Mouse (Mus musculus) limb, embryonic 12.5 days (tissue): ENCODE measurements around the gene Dlg4. TPM values are rescaled to one million over a fixed set of nuclear protein-coding genes. Genes with fewer than 3 reads are reported as not detected.
A peak's percentile ranks its signal among the peaks of the same experiment; 100 is the strongest.

Experiments used
- ATAC-seq: fragments of 200-750 bp; cut with Nextera tagmentation; 2 replicates; pipeline ENCODE4 v1.8.0; 2017; ENCODE audit warnings: low read depth, moderate TSS enrichment; ENCODE audit not compliant: insufficient number of reproducible peaks, insufficient read depth, low FRiP score, low TSS enrichment
- H3K27ac ChIP-seq: fragments of 300-500 bp; sonication (generic); 2 replicates; pipeline ENCODE4 v1.5.1; 2016; ENCODE audit warnings: mild to moderate bottlenecking, moderate library complexity
- H3K27me3 ChIP-seq: fragments of 300-500 bp; sonication (generic); 2 replicates; pipeline ENCODE4 v1.6.1; 2016; ENCODE audit warnings: mild to moderate bottlenecking, moderate library complexity
- H3K36me3 ChIP-seq: fragments of 300-500 bp; sonication (generic); 2 replicates; pipeline ENCODE4 v1.6.1; 2016; ENCODE audit warnings: mild to moderate bottlenecking, moderate library complexity
- H3K4me1 ChIP-seq: fragments of 300-500 bp; sonication (generic); replicated peaks from 2 replicates; pipeline ENCODE4 v1.6.1; 2016
- H3K4me2 ChIP-seq: fragments of 300-500 bp; sonication (generic); 2 replicates; pipeline ENCODE4 v1.6.1; 2016; ENCODE audit warnings: mild to moderate bottlenecking, moderate library complexity
- H3K4me3 ChIP-seq: fragments of 300-500 bp; sonication (generic); replicated peaks from 2 replicates; pipeline ENCODE4 v1.5.1; 2016; ENCODE audit warnings: mild to moderate bottlenecking
- H3K9ac ChIP-seq: fragments of 300-500 bp; sonication (generic); replicated peaks from 2 replicates; pipeline ENCODE4 v1.6.1; 2016; ENCODE audit warnings: mild to moderate bottlenecking, moderate library complexity
- H3K9me3 ChIP-seq: fragments of 300-500 bp; sonication (generic); 2 replicates; pipeline ENCODE4 v1.6.1; 2016; ENCODE audit warnings: mild to moderate bottlenecking, moderate library complexity
- WGBS: fragments of 180-500 bp; shearing (Covaris S2); methylation state at CpG from one replicate; pipeline ENCODE4 v1.1.7; 2016; 5-methylcytosine and 5-hydroxymethylcytosine counted together
- polyA plus RNA-seq: library from polyadenylated mRNA; unstranded; fragments of >200 nt; fragmentation: Nextera tagmentation; extraction: Ambion mirVana; gene quantifications from 2 replicates; pipeline ENCODE4 v1.2.1, GENCODE M21; 2016

Gene Dlg4
- polyA plus RNA-seq, 1 experiment from 2014 or later = 10.6 TPM

DNA sequence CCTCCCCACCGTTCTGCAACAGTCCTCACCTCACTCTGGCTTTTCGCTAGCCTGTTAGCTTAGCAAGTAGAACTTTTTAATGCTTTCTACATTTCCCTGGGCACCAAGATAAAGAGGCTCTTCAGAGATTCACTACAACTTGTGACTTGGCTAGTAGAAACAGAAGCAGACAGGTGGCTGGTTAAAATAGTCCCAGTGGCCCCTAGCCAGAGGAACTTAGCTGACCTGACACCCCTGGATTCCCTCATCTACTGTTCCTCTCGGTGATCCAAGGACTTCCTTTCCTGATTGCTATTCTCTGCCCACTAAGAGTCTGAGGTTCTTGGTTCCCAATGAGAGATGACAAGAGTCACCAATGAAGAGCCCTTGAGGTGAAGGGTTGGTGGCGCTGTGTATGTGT is 33.4 kb upstream of the Dlg4 start:
- WGBS = 86% methylated on average over 4 of the region's 4 CpGs
- Histone ChIP-seq H3K4me3 (peak overlapping the region; percentile 90), H3K36me3 (peaks cover 62% of the 10 kb centered on the region), H3K27ac (no peak overlapping the region), H3K9me3 (no peaks in the 10 kb centered on the region), H3K27me3 (no peaks in the 10 kb centered on the region), H3K4me1 (peaks cover 28% of the 10 kb centered on the region), H3K9ac (peak overlapping the region; percentile 98), H3K4me2 (peak overlapping the region; percentile 93)
- no peak for ATAC-seq

DNA sequence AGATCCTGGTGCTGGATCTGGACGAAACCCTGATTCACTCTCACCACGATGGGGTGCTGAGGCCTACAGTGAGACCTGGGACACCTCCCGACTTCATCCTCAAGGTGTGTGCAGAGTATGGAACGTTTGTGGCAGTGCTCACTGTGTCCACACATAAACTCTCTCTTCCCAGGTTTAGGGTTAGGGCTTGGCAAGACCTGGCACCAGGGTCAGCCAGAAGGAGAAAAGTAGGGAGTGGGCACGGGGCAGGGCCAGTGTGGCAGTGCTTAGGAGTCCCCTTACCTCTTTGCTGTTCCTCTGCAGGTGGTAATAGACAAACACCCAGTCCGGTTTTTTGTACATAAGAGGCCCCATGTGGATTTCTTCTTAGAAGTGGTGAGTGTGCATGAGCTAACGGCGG is 32.3 kb upstream of the Dlg4 start:
- Histone ChIP-seq H3K27me3 (no peaks in the 10 kb centered on the region), H3K27ac (no peak overlapping the region), H3K9ac (no peak overlapping the region), H3K4me3 (no peak overlapping the region), H3K36me3 (peaks cover 67% of the 10 kb centered on the region), H3K9me3 (no peaks in the 10 kb centered on the region), H3K4me2 (no peak overlapping the region), H3K4me1 (peaks cover 22% of the 10 kb centered on the region)
- 90% methylated on average over 8 of the region's 8 CpGs for WGBS
- no peak for ATAC-seq

GRCm38 (mm10) chr11:69989949-69990348 is 26.8 kb upstream of the Dlg4 start:
- ATAC-seq = peak; percentile 50; the same call in 1 of the 2 replicates
- H3K9ac ChIP-seq = no peak overlapping the region
- peaks cover 15% of the 10 kb centered on the region for H3K4me1 ChIP-seq
- H3K36me3 ChIP-seq = peaks cover 76% of the 10 kb centered on the region
- no peak overlapping the region for H3K4me3 ChIP-seq
- peak overlapping the region; percentile 92 for H3K27ac ChIP-seq
- H3K9me3 ChIP-seq = no peaks in the 10 kb centered on the region
- H3K27me3 ChIP-seq = no peaks in the 10 kb centered on the region
- no peak overlapping the region for H3K4me2 ChIP-seq
- 93% methylated on average over 8 of the region's 8 CpGs for WGBS

DNA sequence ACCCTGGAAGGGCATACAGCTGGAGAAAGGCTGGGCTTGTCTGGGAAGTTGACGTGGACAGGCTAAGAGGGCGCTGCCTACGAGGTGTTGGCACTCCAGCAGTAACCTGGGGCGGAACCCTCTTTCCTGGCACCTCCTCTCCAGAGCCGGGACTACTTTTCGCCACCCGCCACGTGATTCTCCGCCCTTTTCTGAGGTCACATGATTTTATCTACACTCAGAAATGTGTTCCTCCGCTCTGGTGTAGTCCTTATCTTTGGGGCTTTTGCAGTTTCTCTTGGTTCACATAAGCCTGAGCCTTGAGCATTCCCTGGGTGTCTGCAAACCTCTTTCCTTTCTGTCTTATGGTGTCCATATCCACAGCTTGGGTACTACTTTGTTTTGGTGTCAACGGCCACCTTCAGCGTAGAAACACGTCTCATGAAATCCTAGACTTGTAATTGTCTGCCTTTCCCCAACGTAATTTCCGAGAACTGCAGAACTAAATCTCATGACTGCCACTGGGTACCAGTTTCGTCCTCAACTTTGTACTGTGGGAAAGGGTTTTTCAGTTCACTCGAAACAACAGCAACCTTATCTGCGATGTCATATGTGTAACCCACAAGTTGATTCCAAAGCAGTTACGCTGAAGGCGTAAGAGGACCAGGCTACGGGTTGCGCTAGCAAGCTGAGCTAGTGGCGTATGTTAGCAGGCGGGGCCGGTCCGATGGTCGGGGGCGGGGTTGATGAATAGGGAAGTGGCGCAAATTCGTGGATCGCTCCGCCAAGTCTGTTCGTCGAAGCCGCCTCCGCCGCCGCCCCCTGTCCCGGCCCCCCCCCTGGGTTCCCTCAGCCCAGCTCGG is 25.7 kb upstream of the Dlg4 start, which contains the start of gene Gabarap:
Gene Gabarap, plus strand, starts transcription at position 294 of the 842 bp plus-strand sequence.
- Histone ChIP-seq H3K9ac (peak within 1 kb of the TSS; percentile 82), H3K9me3 (no peaks in the 10 kb centered on the region), H3K4me2 (peak within 1 kb of the TSS; percentile 64), H3K4me3 (peak within 1 kb of the TSS; percentile 63), H3K27ac (peak within 1 kb of the TSS; percentile 92), H3K27me3 (no peaks in the 10 kb centered on the region), H3K4me1 (peaks cover 15% of the 10 kb centered on the region), H3K36me3 (peaks cover 65% of the 10 kb centered on the region)
- ATAC-seq = 0 out of 2 replicates have a peak, but pooled peaks have one; percentile 53
- 1% methylated on average over 40 of the region's 40 CpGs for WGBS

DNA sequence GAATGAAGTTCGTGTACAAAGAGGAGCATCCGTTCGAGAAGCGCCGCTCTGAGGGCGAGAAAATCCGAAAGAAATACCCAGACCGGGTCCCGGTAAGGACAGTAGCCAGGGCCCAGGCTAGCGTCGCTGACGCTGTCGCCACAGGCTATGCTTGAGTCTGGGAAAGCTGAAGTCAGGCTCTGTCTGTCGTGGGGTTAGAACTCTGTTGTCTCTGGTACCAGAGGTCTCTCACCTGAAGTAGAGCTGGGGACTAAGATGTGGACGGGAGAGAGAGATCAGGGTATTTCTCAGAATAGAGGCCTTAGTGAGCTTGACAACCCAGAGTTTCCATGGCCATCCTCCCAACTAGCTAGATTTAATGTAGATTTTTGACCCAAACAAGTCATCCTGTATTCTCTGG is 25.0 kb upstream of the Dlg4 start:
- under 1% methylated on average over 15 of the region's 15 CpGs for WGBS
- Histone ChIP-seq H3K4me2 (peak overlapping the region; percentile 64), H3K27me3 (no peaks in the 10 kb centered on the region), H3K9ac (peak overlapping the region; percentile 82), H3K4me3 (peak overlapping the region; percentile 63), H3K9me3 (no peaks in the 10 kb centered on the region), H3K36me3 (peaks cover 59% of the 10 kb centered on the region), H3K27ac (peak overlapping the region; percentile 92), H3K4me1 (peaks cover 15% of the 10 kb centered on the region)
- no peak for ATAC-seq

DNA sequence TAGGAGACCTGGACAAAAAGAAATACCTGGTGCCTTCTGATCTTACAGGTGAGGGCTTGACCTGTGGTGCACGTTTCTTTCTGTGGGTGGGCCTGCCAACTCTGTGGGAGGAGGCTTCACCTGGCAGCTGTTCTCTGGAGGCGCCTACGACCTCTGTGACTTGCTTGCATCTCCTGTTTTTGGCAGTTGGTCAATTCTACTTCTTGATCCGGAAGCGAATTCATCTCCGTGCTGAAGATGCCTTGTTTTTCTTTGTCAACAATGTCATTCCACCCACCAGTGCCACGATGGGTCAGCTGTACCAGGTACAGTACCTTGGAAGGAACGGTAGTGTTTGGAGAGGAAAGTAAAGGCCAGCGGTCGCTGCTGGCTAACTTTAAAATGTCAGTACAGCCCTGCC is 24.3 kb upstream of the Dlg4 start:
- Histone ChIP-seq H3K36me3 (peaks cover 52% of the 10 kb centered on the region), H3K9me3 (no peaks in the 10 kb centered on the region), H3K27ac (no peak overlapping the region), H3K4me1 (peaks cover 15% of the 10 kb centered on the region), H3K4me3 (peak overlapping the region; percentile 63), H3K27me3 (no peaks in the 10 kb centered on the region), H3K9ac (peak overlapping the region; percentile 45), H3K4me2 (peak overlapping the region; percentile 64)
- no peak for ATAC-seq
- 86% methylated on average over 10 of the region's 10 CpGs for WGBS

DNA sequence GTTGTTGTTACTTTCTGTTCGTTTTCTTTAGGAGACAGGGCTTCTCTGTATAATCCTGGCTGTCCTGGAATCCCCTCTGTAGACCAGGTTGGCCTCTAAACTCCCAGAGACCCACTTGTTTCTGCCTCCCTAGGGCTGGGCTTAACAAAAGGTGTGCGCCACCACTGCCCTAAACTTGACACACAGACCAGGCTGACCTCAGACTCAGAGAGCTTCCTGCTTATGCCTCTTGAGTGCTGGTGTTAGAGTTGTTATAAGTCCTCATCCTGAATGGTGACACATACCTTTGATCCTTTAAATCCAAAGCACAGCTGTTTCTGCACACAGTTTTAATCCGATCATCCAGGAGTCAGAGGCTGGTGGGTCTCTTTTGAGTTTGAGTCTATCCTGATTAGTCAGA is 23.8 kb upstream of the Dlg4 start:
- Histone ChIP-seq H3K36me3 (peaks cover 52% of the 10 kb centered on the region), H3K4me1 (peaks cover 20% of the 10 kb centered on the region), H3K27ac (no peak overlapping the region), H3K27me3 (no peaks in the 10 kb centered on the region), H3K4me3 (peak overlapping the region; percentile 63; the same call in 1 of the 2 replicates), H3K9ac (peak overlapping the region; percentile 45; the same call in 1 of the 2 replicates), H3K4me2 (peak overlapping the region; percentile 64), H3K9me3 (no peaks in the 10 kb centered on the region)
- no peak for ATAC-seq
- 88% methylated on average over 3 of the region's 3 CpGs for WGBS

DNA sequence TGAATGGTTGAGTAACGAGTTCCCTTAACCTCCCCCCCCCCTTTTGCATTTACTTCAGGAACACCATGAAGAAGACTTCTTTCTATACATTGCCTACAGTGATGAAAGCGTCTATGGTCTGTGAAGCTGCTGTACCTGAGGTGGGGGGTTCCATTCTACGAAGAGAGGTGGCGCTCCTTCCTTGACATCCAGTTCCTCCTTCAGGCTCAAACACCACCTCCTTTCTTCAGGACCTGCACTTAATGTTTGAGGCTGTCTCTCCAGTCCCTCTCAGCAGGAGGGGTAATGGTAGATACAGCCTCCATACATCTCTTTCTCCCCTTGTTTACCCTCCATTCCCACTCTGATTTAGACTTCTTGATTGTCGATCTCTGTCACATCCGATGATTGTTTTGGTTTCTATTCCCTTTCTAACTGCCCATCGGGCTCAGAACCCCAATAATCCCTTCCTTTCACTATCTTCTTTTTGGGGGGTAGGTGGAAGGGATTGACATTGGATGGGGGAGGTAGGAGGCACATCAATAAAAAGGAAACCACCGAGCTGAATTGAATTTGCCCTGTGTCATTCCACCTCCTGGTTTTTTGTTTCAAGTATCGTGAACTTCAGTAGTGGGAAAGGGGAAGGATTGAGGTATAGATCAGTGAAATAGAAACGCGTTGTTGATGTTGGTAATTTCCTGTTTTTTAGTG is 22.2 kb upstream of the Dlg4 start:
- 82% methylated on average over 11 of the region's 11 CpGs for WGBS
- H3K9me3 ChIP-seq = no peaks in the 10 kb centered on the region
- peaks cover 52% of the 10 kb centered on the region for H3K36me3 ChIP-seq
- no peak for ATAC-seq
- H3K4me1 ChIP-seq = peaks cover 33% of the 10 kb centered on the region
- H3K27me3 ChIP-seq = no peaks in the 10 kb centered on the region
- peak overlapping the region; percentile 58 for H3K4me2 ChIP-seq
- no peak overlapping the region for H3K9ac ChIP-seq
- H3K27ac ChIP-seq = no peak overlapping the region
- H3K4me3 ChIP-seq = peak overlapping the region; percentile 92

DNA sequence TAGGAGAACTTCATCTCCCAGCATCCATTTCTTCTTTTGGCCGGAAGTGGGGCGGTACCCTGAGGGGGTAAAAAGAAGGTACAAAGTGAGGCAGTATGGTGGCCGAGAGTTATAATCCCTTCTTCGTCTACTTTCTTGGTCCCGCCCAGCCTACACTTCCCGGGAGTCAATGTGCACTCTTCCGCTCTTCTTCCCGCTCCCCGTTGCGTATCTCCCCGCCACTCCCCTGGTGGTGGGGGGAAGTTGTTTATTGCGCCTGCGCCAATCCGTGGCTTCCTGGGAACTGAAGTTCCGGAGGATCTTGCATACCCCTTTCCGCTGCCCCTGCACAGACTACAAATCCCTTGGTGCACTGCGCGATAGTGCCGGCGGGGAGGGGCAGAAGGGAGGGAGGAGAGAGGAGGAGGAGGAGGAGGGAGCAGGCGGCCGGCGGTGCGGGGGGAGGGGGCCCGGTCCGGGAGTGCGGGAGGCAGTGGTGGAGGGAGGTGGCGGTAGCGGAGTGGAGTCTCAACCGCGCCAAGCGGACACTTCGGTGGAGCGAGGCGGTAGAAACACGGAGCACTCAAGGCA is 21.3 kb upstream of the Dlg4 start, which contains the start of gene Phf23:
Gene Phf23, plus strand, starts transcription at position 387 of the 570 bp plus-strand sequence.
- H3K4me1 ChIP-seq = peaks cover 34% of the 10 kb centered on the region
- peak; percentile 83 for ATAC-seq
- WGBS = under 1% methylated on average over 35 of the region's 36 CpGs

GRCm38 (mm10) chr11:69996161-69997061 is 20.3 kb upstream of the Dlg4 start:
- Histone ChIP-seq H3K27ac (peak overlapping the region; percentile 99), H3K4me1 (peaks cover 35% of the 10 kb centered on the region), H3K9me3 (no peaks in the 10 kb centered on the region), H3K36me3 (peaks cover 49% of the 10 kb centered on the region), H3K27me3 (no peaks in the 10 kb centered on the region), H3K4me3 (peak overlapping the region; percentile 92), H3K9ac (peak overlapping the region; percentile 96), H3K4me2 (peak overlapping the region; percentile 58)
- ATAC-seq = no peak
- WGBS = 1% methylated on average over 66 of the region's 66 CpGs

More for the DNA sequence above, 21.3 kb upstream of the Dlg4 start, which contains the start of gene Phf23:
- no peaks in the 10 kb centered on the region for H3K9me3 ChIP-seq
- H3K27ac ChIP-seq = peak within 1 kb of the TSS; percentile 99
- peaks cover 49% of the 10 kb centered on the region for H3K36me3 ChIP-seq
- H3K4me3 ChIP-seq = peak within 1 kb of the TSS; percentile 92
- H3K9ac ChIP-seq = peak within 1 kb of the TSS; percentile 96
- no peaks in the 10 kb centered on the region for H3K27me3 ChIP-seq
- H3K4me2 ChIP-seq = peak within 1 kb of the TSS; percentile 58
